Mouse (Mus musculus): ENCODE measurements around the gene Ralgapb.

DNA sequence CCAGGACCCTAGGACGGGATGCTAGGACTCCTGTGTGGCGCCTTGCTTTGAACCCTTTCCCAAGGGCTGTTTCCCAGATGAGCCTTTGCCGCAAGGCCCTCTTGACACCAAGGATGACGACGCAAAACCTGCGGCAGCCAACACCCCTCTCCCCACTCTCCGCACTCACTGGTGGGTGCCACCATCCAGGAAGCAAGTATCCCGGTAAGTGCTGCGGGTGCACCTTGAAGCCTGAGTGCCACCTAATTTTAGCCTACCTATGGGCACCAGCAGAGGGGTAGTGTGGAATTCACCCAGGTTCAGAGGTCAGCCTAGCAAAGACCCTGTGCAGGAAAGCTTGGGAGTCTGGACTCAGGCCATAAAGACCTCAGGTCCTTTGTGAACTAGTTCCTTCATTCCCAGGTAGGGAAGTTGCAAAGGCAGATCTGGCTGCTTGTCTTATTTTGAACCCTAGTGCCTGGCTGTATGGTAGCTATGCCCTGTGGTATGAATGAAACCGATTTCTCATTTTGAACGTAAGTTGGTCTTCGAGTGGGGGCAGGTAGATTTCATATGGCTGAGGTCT, 33.4 kb upstream of the Ralgapb start:
- TF ChIP-seq CTCF (conservative IDR thresholded peaks at IDR 0.05; ENCODE audit: insufficient read depth, insufficient read length, low read depth, low read length): no peak
- no peak for TF ChIP-seq POLR2A (IDR thresholded peaks at IDR 0.05; ENCODE audit: low read depth, low read length)
